Mouse (Mus musculus) forelimb bud, embryonic 11.5 days (tissue): ENCODE data around the gene Atl3.

ENCODE experiments used
- DNase-seq: peaks from one replicate; pipeline ENCODE4 v3.0.0-alpha.2; 2012; ENCODE audit warnings: low read depth, low spot score

Gene Atl3

DNA sequence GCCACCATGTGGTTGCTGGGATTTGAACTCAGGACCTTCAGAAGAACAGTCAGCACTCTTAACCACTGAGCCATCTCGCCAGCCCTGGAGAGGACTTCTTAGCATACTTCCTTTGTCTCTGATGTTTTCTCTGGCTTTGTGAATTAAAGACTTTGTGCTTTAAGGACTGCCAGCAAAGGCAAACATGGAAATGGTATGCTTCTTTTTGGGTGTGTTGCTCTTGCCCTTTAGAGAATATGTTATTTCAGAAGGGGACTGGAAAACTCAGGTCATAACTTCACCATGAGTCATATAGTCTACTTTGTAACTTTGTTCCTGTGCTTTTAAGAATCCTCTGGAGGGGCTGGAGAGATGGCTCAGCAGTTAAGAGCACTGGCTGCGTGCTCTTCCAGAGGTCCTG is 5.0 kb downstream of the Atl3 start:
- no peak for DNase-seq

DNA sequence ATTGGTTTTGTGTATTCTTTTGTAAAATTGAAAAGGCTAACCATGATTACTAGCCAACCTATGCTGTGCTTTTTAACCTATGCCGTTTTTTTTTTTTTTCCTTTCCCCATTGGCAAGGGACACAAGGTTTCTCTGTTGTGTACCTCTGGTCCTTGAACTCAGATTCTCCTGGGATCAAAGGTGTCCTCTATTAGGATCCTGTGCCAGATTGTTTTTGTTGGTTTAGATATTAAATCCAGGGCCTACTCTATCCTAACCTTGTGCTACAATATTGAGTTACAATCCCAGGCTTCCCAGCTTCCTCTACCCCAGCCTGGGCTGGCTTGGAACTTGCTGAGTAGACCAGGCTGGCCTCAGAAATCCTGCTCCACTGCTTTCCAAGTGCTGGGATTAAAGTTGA is 6.9 kb downstream of the Atl3 start:
- DNase-seq: no peak

DNA sequence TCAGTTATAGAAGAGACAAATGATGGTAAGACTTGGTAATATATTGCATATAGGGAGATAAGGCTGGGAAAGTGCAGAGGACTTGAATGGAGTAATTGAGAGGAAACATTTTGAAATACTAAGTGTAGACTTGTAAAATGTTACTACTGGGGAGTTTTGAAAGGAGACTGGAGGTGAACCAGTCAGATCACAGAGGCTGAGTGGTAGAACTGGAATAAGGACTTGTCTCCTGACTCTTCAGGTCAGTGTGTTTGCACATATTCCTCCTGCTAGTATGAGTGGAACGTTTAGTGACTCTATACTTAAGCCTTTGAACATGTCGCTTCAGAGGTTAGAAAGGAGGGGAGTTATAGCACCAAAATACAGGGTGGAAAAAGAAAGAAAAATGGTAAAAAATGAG is 8.6 kb downstream of the Atl3 start:
- no peak for DNase-seq

DNA sequence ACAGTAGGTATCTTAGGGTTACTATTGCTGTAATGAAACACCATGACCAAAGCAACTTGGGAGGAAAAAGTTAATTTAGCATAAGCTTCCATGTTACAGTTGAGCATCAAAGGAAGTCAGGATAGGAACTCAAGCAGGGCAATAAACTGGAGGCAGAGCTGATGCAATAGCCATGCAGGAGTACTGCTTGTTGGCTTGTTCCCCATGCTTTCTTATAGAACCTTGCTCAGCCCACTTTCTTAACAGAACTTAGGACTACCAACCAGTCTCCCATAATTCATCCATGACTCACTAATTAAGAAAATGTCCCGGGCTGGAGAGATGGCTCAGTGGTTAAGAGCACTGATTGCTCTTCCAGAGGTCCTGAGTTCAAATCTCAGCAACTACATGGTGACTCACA is 12.5 kb downstream of the Atl3 start:
- no peak for DNase-seq

DNA sequence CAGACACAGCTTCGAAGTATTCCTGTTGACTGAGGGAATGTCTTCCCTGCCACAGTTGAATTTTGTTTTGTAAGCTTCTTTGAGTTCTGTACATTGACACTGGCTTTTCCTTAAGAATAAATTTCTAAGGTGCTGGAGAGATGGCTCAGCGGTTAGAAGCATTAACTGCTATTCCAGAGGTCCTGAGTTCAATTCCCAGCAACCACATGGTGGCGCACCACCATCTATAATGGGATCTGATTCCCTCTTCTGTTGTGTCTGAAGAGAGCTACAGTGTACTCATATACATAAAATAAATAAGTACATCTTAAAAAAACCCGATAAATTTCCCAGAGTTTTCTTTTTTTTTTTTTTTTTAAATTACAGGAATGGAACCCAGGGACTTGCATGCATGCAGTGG is 14.2 kb downstream of the Atl3 start:
- no peak for DNase-seq

DNA sequence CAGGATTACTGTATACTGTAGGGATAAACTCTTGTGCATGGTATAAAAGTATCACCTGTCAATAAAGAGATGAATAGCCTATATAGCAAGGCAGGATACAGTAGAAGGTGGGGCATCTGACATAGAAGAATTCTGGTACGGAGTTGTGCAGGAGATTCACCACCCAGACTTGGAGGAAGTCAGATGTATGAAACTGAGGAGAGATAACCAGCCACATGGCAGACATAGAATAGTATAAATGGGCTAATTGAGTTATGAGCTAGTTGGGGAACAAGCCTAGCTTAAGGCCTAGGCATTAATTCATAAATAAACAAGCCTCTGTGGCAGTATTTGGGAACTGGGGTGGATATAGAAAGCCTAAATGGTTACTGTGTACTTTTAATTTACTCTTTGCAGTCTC is 22.6 kb downstream of the Atl3 start:
- no peak for DNase-seq

DNA sequence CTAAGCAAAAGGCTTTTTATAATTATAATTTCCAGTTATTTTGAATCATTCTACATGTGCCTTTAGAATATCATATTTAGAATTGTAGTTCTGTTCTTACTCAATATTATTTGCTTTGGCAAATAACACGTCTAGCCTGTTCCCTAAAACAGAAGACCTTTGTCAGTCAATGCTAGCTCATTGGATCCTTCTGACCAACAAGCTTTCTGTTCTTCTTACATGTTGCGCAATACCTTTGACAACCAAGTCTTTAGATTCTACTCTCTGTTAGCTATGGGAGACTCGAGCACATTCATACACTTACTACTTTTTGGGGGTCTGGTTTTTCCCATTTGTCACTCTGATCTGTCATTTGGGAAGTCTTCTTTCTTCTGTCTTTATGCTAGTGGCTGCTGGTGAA is 27.8 kb downstream of the Atl3 start:
- no peak for DNase-seq

DNA sequence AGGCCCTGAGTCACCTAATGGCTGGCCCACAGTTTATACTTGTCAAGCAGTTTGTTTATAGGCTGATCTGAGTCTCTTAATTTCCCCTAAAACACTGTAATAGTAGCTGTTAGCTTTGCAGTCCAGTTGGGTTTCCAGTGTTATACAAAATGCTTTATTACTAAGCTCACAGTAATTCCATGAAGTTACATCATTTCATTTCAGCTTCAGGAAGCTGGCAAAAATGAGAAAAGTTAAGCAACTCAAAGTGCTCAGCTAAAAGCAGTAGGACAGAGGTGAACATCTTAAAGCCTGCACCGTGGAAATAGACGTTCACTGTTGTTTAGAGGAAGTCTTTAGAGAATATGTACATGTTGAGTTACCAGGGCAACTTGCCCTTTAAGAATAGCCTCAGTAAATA is 29.0 kb downstream of the Atl3 start:
- no peak for DNase-seq

DNA sequence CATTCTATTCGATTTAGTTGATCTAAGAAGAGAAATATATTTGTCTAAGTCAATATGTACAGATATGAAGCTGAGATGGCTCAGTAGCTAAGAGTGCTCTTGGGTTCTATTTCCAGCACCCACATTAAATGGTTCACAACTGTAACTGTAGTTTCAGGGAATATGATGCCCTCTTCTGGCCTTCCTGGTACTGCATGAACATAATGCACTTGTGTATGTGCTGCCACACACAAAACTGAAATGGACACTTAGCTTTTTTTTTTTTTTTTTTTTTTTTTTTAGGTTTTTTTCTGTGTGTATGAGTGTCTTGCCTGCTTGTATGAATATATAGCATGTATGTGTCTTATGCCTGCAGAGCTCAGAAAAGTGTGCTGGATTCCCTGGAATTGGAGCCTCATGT is 29.5 kb downstream of the Atl3 start:
- DNase-seq: no peak

DNA sequence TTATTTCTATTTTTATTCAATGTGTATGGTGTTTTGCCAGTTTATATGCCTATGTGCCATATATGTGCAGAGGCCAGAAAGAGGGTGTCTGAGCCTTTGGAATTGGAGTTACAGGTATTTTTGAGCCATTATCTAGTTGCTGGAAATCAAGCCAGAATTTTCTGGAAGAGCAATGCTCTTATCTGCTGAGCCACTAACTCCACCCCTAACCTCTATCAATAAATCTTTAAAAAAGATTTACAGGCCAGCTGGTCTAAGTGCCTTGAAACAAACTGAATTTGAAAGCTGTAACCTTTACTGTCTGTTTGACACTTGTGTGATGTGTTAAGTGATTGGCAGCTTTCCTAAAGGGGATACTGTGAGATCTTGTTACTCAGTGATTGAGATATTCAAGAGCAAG is 29.9 kb downstream of the Atl3 start:
- no peak for DNase-seq

DNA sequence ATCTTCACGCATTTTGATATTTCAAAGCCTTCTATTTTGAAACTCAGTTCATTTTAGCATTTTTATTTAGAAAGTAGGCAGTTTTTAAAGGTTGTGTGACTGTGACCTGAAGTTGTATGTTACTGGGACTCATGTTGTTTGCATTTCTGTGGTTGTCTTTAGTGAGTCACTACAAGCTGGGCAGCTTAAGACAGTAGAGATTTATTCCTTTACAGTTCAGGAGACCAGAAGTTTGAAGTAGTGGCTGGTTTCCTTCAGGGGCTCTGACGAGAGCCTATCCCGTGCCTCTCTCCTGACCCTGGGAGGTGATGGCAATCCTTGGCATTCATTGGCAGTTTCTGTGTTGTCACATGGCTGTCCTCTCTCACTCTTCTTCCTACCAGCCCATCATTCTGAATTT is 31.0 kb downstream of the Atl3 start:
- DNase-seq: no peak

DNA sequence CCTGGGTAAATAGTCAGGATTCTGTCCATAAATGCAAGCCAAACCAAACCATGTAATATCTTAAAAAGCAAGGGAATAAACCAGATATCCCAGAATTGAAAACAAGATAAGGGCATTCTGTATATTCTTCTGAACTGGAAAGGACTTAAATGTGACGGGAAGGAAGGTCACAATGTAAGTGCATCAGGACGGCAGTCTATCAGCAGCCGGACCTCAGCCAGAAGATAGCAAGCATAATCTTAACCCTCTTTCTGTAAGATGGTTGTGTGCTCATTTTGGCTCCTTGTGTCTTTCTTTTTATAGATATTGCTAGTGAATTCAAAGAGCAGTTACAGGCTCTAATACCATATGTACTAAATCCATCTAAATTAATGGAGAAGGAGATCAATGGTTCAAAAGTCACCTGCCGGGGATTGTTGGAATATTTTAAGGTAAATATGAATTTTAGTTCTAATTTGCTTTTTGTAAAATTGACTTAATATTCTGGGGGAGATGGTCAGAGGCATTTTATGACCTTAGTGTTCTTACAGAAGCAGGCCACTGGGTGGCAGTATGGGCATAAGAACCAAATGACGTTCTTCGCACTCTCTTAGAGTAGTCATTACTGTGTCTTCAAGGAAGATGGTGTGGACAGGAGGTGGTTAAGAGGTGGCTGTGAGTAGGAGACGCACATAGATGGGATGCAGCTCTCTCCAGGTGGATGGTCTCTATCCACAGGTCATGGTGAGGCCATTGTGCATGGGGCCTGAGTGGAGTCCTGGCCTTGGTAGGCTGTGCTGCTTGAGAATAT is 35.0 kb downstream of the Atl3 start:
- peak; percentile 58 for DNase-seq

DNA sequence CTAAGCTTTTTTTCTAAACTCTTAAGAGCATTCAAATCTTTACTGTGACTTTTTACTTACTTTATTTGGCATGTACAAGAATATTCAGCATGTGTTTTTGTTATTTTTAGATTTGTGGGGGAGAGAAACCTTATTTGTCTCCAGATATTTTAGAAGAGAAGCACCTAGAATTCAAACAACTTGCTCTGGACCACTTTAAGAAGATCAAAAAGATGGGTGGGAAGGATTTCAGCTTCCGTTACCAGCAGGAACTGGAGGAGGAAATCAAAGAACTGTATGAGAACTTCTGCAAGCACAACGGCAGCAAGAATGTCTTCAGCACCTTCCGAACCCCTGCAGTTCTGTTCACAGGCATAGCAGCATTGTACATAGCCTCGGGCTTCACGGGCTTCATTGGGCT is 38.1 kb downstream of the Atl3 start:
- DNase-seq: no peak

DNA sequence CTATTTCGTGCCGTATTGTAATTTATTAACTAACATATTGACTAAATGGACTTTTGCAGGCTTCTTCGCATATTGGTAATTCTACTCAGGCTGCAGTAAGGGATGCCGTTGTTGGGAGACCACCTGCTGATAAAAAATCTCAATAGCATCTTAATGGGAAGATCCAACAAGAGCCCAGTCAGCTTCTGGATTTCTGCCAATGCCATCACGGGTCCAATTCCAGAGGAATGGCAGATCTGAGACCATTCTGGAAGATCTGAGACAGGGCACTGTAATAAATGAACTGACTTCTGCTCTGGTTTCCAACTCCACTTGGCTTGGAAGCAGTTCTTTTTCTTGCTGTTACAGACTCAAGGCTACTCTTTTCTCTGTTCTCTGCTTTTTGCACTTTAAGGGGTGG is 40.1 kb downstream of the Atl3 start:
- no peak for DNase-seq

DNA sequence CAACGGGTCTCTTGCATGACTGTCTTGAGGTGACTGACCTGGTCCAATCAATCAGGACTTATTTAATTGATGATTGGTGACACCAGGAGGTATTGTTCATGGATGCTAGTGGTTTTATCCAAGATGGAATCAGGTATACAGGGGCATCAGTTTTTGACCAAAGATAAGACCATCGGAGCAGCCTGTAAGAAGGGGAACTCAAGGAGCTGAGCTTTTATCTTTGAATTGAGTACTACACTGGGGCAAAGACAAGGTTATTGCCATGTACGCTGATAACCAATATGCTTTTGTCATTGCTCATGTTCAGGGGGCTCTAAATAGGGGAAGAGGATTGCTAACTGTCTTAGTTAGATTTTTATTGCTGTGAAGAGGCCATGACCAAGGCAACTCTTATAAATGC is 55.1 kb downstream of the Atl3 start:
- DNase-seq: no peak

DNA sequence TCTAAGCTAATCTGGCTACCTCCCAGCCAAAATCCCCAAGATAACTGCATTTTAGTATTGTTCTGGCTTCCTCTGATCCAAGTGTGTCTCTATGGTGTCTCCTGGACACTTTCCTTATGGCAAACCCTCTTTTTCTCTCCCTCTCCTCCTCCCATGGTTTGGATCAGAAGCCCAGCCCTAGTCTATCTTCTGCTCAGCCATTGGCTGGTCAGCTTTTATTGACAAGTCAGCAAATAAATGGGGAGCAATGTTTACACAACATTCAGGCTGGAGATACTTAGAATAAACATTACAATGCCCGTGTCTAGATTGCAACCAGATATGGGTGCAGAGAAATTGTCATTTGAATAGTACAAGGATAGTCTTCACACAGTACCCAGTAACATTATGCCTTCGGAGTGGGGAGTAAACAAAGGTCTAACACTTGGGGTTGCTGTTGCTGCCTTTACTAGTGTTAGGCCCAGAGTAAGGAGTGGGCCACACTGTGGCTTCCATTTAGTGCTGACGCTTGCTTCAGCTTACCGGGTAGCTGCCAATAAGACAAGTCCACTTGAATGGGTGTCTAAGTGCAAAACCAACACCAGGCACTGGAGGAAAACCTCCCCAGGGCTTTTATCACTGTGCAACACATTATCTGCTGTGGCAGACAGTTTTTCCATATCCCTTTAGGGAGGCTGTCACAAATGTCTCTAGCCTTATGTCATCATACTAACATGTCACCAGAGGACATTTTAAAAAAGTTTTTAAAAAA is 57.9 kb downstream of the Atl3 start:
- no peak for DNase-seq

DNA sequence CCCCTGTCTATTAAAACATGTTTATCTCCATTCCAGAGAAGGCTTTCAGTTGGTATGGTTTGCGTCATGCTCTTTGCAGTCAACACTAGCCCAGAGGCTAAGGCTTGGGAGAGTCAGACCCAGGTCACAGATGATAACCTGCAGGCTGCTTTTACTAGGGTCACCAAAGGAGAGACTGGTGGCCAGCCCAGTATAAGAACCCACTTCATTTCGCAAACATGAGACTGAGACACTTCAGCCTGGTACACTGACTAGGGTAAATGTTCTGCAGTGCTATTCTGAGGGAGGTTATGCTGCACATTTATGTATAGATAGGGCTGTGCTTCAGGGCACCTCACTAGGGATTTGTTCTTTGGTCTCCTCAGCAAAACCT is 58.4 kb downstream of the Atl3 start:
- no peak for DNase-seq

DNA sequence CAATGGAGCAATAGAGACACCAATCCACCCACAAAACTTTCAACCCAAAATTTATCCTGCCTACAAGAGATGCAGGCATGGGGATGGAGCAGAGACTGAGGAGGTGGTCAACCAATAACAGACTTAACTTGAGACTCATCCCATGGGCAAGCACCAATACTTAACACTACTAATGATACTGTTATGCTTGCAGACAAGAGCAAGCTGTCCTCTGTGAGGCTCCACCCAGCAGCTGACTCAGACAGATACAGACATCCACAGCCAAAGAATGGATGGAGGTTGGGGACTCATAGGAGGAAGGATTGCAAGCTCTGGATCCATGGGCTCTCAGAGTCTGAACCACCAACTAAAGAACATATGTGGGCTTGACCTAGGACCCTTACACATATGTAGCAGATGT is 59.6 kb downstream of the Atl3 start:
- no peak for DNase-seq

DNA sequence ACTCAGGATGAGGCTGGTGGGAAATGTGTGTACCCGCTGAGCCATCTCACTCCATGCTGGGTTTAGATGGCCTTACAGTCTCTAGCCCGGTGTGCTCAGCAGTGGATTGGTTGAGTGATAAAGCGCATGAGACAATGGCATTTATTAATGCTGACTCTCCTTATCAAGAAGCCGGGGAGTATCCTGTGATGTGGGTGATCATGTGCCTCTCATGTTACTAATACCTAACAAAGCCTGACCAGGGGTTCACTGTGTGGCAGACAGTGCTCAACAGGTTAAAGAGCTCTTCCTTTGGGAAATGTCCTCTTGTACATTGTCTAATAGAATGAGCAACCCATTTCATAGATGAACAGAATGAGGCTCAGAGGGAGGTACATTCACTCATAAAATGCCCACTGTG is 61.0 kb downstream of the Atl3 start:
- DNase-seq: no peak

DNA sequence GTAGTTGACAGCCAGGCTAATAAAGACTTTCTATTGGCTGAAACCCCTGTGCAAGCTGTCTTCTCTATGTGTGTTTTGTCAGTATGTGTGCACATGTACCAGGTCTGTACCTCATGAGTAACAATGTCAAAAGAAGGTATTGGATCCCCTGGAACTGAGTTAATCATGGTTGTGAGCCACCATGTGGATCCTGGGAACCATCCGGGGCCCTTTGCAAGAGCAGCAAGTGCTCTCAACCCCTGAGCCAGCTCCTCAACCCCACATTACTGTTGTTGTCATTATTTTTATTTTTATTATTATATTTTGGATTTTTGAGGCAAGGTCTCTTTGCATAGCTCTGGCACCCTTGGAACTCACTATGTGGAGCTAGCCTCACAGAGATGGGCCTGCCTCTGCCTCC is 62.8 kb downstream of the Atl3 start:
- no peak for DNase-seq

DNA sequence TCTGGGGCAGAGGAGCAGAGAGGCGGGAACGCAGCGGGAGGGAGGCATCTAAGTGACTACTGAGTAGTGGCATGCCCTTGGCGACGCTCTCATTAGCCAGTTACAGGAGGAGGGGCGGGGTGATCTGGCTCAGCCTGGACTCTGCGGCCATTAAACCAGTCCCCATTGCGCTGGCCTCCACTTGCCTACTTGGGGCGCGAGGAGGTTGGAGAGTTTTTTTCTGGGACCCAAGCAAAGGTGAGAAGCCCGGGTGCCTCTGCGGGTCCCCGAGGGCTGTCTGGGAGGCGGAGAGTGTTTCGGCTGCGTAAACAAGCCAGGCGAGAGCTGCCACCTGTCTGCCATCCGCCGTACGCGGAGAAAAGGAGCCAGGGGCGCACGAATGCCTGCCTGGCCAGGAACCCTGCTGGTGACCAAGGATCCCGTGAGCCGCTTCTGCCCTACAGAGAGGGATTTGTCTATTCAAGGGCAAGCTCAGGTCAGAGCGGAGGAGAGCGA is 63.5 kb downstream of the Atl3 start, which contains the start of gene Pla2g16:
Gene Pla2g16, plus strand, starts transcription at position 132 of the 495 bp plus-strand sequence.
- DNase-seq: peak; percentile 57

DNA sequence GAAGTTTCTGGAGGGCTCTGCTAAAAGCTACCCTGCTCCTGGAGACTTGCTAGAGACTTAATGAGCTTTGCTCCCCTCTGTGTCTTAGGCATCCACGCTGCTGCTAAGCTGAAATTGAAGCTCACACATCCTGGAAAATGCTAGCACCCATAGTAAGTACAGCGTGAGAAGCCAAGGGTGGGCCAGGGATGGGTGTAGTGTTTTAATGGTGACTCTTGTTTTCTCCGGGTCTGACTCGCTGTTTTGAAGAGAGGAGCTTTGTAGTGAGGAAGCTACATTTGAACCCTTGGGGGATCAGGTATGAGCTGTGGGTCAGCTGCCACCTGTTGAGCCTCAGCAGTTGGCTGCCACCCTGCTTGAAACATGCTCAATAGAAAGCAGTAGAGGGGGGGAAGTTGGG is 64.0 kb downstream of the Atl3 start:
- no peak for DNase-seq

DNA sequence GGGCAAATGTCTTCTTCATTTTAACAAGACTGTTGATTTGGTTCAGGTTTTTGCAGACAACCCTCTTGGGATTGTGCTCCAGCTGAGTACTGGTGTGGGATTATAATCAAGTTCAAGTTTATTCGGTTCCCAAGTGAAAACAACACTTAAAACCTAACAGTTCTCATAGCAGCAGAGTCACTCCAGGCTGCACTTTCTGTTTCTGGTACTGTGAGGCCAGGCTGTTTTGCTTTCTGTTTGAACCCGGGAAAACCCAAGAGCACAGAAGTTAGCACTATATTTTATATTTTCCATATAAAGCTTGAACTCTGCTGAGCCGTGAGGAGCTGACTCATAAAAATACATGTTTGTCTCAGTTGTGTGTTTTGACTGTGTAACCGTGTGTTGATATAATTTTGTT is 64.8 kb downstream of the Atl3 start:
- no peak for DNase-seq
